ENCODE assay signal across 11 mouse cellular contexts in the genomic region with DNA sequence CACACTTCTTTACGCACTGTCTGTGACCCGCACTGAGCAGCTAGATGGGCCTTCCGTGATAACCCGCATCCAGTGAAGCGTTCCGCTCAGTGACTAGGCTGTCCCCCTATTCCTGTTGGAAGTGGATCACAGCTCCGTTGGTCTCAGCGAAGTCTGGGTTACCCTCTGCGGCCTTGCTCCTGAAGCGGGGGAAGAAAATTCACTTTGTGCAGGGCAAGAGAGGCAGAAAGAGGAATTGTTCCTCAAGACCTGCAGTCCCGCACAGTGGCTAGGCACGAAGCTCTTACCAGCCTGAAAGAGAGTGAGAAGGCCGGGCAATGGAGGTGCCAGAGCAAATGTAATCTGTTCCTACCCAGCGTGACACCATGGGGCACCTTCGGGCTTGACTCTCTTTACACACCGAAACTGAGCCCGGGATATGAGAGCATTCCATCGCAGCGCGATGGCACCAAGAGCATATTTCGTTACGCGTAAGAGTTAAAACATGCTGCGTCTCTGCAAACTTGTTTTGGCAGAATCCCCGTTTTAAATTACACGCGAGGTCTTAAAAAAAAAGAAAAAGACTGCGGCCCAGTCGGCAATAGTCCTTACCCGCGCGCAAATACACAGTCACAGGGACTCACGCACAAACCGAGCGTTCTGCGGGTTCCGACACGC. TPM values are rescaled to one million over a fixed set of nuclear protein-coding genes. Genes with fewer than 3 reads are reported as not detected.
A peak's percentile ranks its signal among the peaks of the same experiment; 100 is the strongest.
DNase-seq lines count a peak whose midpoint lies in the region; ATAC-seq and TF ChIP-seq lines count a peak whose summit lies in the region.
"Had no signal": no experiment of that assay in that cellular context is flagged by ENCODE, and none has a peak within 500 bp of the region (broad histone marks: within the 10 kb centered on the region; RNA-seq: fewer than 3 reads in every experiment).

No protein-coding gene starts in this region.

- peaks cover 13% of the 10 kb centered on the region for H3K4me1 ChIP-seq in kidney, postnatal 0 days (replicated peaks; ENCODE audit: insufficient read depth, low read length)
- H3K4me1 ChIP-seq in forebrain, embryonic 14.5 days (ENCODE audit: control insufficient read depth, insufficient read depth, low read length), result peaks cover 2% of the 10 kb centered on the region; the same call in 1 of the 2 replicates
- peaks cover 32% of the 10 kb centered on the region for H3K4me1 ChIP-seq in limb, embryonic 15.5 days
- H3K4me1 ChIP-seq in stomach, embryonic 14.5 days (ENCODE audit: control insufficient read depth, insufficient read depth, low read length), result 0 out of 2 replicates have a peak, but pooled peaks cover 12% of the 10 kb centered on the region

- DNase-seq in kidney, postnatal 0 days (ENCODE audit: low spot score), result no peak
- DNase-seq in kidney, postnatal 4 days, result no peak
- no peak for DNase-seq in forebrain, embryonic 14.5 days (ENCODE audit: low spot score)
- no peak for DNase-seq in left cerebral cortex, adult 9 months (ENCODE audit: low spot score in 2 of 2)
- DNase-seq in urinary bladder, postnatal 25 days (ENCODE audit: low spot score), result no peak
- no peak for DNase-seq in adrenal gland, postnatal 4 days (ENCODE audit: low spot score in 2 of 2)
- DNase-seq: thymus, postnatal 25 days had no signal

- WGBS in kidney, postnatal 0 days, result 2% methylated on average over 38 of the region's 38 CpGs
- 2% methylated on average over 38 of the region's 38 CpGs for WGBS in forebrain, embryonic 14.5 days
- 2% methylated on average over 38 of the region's 38 CpGs for WGBS in limb, embryonic 15.5 days
- 2% methylated on average over 38 of the region's 38 CpGs for WGBS in stomach, embryonic 14.5 days

- no peak overlapping the region for H3K9ac ChIP-seq in kidney, postnatal 0 days (ENCODE audit: low read depth, low read length)
- no peak overlapping the region for H3K9ac ChIP-seq in forebrain, embryonic 14.5 days (ENCODE audit: low read length)
- H3K9ac ChIP-seq in limb, embryonic 15.5 days, result no peak overlapping the region
- H3K9ac ChIP-seq in stomach, embryonic 14.5 days (replicated peaks; ENCODE audit: low read depth, low read length), result no peak overlapping the region

- peak overlapping the region; percentile 66 for H3K4me2 ChIP-seq in kidney, postnatal 0 days (ENCODE audit: low read length)
- peak overlapping the region; percentile 60 for H3K4me2 ChIP-seq in forebrain, embryonic 14.5 days (ENCODE audit: low read length)
- H3K4me2 ChIP-seq in limb, embryonic 15.5 days, result peak overlapping the region; percentile 89
- peak overlapping the region; percentile 58 for H3K4me2 ChIP-seq in stomach, embryonic 14.5 days (replicated peaks; ENCODE audit: low read depth, low read length)

- peaks cover 99% of the 10 kb centered on the region for H3K27me3 ChIP-seq in kidney, postnatal 0 days (ENCODE audit: insufficient read depth, low read length)
- peaks cover 100% of the 10 kb centered on the region for H3K27me3 ChIP-seq in forebrain, embryonic 14.5 days (replicated peaks; ENCODE audit: control insufficient read depth, insufficient read depth, low read length)
- H3K27me3 ChIP-seq in limb, embryonic 15.5 days, result peaks cover 100% of the 10 kb centered on the region
- H3K27me3 ChIP-seq in stomach, embryonic 14.5 days (ENCODE audit: control insufficient read depth, insufficient read depth, low read length), result peaks cover 94% of the 10 kb centered on the region

- peak overlapping the region; percentile 44 for H3K4me3 ChIP-seq in kidney, postnatal 0 days (replicated peaks; ENCODE audit: low read depth, low read length)
- peak overlapping the region; percentile 41 for H3K4me3 ChIP-seq in forebrain, embryonic 14.5 days (ENCODE audit: low read depth, low read length)
- peak overlapping the region; percentile 55 for H3K4me3 ChIP-seq in limb, embryonic 15.5 days
- H3K4me3 ChIP-seq in stomach, embryonic 14.5 days (ENCODE audit: low read depth, low read length), result peak overlapping the region; percentile 43

- H3K27ac ChIP-seq in kidney, postnatal 0 days, result no peak overlapping the region
- H3K27ac ChIP-seq in forebrain, embryonic 14.5 days (ENCODE audit: low read depth, low read length), result no peak overlapping the region
- H3K27ac ChIP-seq in limb, embryonic 15.5 days, result no peak overlapping the region
- H3K27ac ChIP-seq in stomach, embryonic 14.5 days (ENCODE audit: low read length), result no peak overlapping the region

- no peak for TF ChIP-seq CTCF in kidney, postnatal 0 days (IDR thresholded peaks at IDR 0.05; ENCODE audit: low read depth)

- no peak for ATAC-seq in kidney, postnatal 0 days (replicated peaks; ENCODE audit: low FRiP score, low read depth)
- no peak for ATAC-seq in forebrain, embryonic 14.5 days
- no peak for ATAC-seq in limb, embryonic 15.5 days (ENCODE audit: insufficient number of reproducible peaks, low FRiP score, low TSS enrichment, low read depth)
- ATAC-seq in stomach, embryonic 14.5 days (ENCODE audit: insufficient number of reproducible peaks, insufficient read depth, low FRiP score, low read depth), result no peak

- H3K36me3 ChIP-seq in kidney, postnatal 0 days (ENCODE audit: insufficient read depth, low read length), result no peaks in the 10 kb centered on the region
- H3K36me3 ChIP-seq in forebrain, embryonic 14.5 days (ENCODE audit: control insufficient read depth, insufficient read depth, low read length), result no peaks in the 10 kb centered on the region
- H3K36me3 ChIP-seq in limb, embryonic 15.5 days, result no peaks in the 10 kb centered on the region
- H3K36me3 ChIP-seq in stomach, embryonic 14.5 days (ENCODE audit: control insufficient read depth, insufficient read depth, low read length), result no peaks in the 10 kb centered on the region

- no peaks in the 10 kb centered on the region for H3K9me3 ChIP-seq in kidney, postnatal 0 days (replicated peaks; ENCODE audit: low read length)
- H3K9me3 ChIP-seq in forebrain, embryonic 14.5 days (replicated peaks; ENCODE audit: control insufficient read depth, low read length), result no peaks in the 10 kb centered on the region
- H3K9me3 ChIP-seq in limb, embryonic 15.5 days, result no peaks in the 10 kb centered on the region
- no peaks in the 10 kb centered on the region for H3K9me3 ChIP-seq in stomach, embryonic 14.5 days (ENCODE audit: control insufficient read depth, low read depth, low read length)

RNA-seq across cellular contexts. Expression of a gene that starts 0.9 kb away (rescaled TPM):
- polyA plus RNA-seq in kidney, postnatal 0 days (2015; fragmentation: Nextera tagmentation; extraction: Ambion mirVana), result not detected in 2 replicates
- not detected in 2 replicates for polyA plus RNA-seq in forebrain, embryonic 14.5 days (2014; fragmentation: Nextera tagmentation; extraction: Ambion mirVana)
- not detected in 2 replicates for polyA plus RNA-seq in limb, embryonic 15.5 days (2015; fragmentation: Nextera tagmentation; extraction: Ambion mirVana)
- not detected in 2 replicates for polyA plus RNA-seq in stomach, embryonic 14.5 days (2014; fragmentation: Nextera tagmentation; extraction: Ambion mirVana)
- total RNA-seq in adrenal gland, postnatal 4 days (2021), result 10 to 100 TPM in 1 of 2 experiments, 1 to 10 TPM in 1; 4.5 to 10.1 TPM
- total RNA-seq: left cerebral cortex, postnatal 14 days; MEL had no signal
